Mouse (Mus musculus) MN1 (cell line): Measurements from ENCODE around the gene Zdhhc15.
"Not testable (repeated sequence)": the region's sequence is repeated elsewhere in the genome, so short reads cannot be mapped to it uniquely, and the experiment has no call there.

Source experiments
- DNase-seq: peaks from one replicate; pipeline ENCODE4 v3.0.0-alpha.2; 2016; ENCODE audit warnings: low spot score

The Zdhhc15 gene

GRCm38 (mm10) chrX:104670757-104671549 is at the start of gene Zdhhc15:
Gene Zdhhc15 (minus strand): TSS chrX:104671064.
- peak; percentile 47 for DNase-seq

GRCm38 (mm10) chrX:104707935-104708334 is 37.1 kb upstream of the Zdhhc15 start:
- DNase-seq, result no peak

GRCm38 (mm10) chrX:104669850-104670756 is 761 bp downstream of the Zdhhc15 start:
- no peak for DNase-seq

- DNase-seq, result no peak
Observed at GRCm38 (mm10) chrX:104656976-104657375, 13.9 kb downstream of the Zdhhc15 start.

- DNase-seq, result no peak
Observed at GRCm38 (mm10) chrX:104612531-104612930, 58.3 kb downstream of the Zdhhc15 start.

GRCm38 (mm10) chrX:104603738-104604430 is 67.0 kb downstream of the Zdhhc15 start:
- not testable (repeated sequence) for DNase-seq

GRCm38 (mm10) chrX:104602168-104602859 is 68.5 kb downstream of the Zdhhc15 start:
- not testable (repeated sequence) for DNase-seq

- DNase-seq, result no peak
Observed at GRCm38 (mm10) chrX:104573946-104574345, 96.9 kb downstream of the Zdhhc15 start.

GRCm38 (mm10) chrX:104567497-104567896 is 103.4 kb downstream of the Zdhhc15 start:
- DNase-seq, result no peak

- DNase-seq, result no peak
Observed at GRCm38 (mm10) chrX:104545283-104545682, 125.6 kb downstream of the Zdhhc15 start.

- no peak for DNase-seq
Observed at GRCm38 (mm10) chrX:104543919-104544595, 126.8 kb downstream of the Zdhhc15 start.

GRCm38 (mm10) chrX:104542635-104543034 is 128.2 kb downstream of the Zdhhc15 start:
- no peak for DNase-seq

GRCm38 (mm10) chrX:104501765-104502164 is 169.1 kb downstream of the Zdhhc15 start:
- no peak for DNase-seq

- no peak for DNase-seq
Observed at GRCm38 (mm10) chrX:104489626-104490355, 181.1 kb downstream of the Zdhhc15 start.

GRCm38 (mm10) chrX:104488870-104489467 is 181.9 kb downstream of the Zdhhc15 start:
- DNase-seq, result no peak

GRCm38 (mm10) chrX:104488036-104488435 is 182.8 kb downstream of the Zdhhc15 start:
- no peak for DNase-seq
